Mouse (Mus musculus): ENCODE measurements around the gene Foxp4. TPM values are rescaled to one million over a fixed set of nuclear protein-coding genes. Genes with fewer than 3 reads are reported as not detected.

The Foxp4 gene
- 13.2 and 13.8 TPM in 2 replicates for polyA plus RNA-seq (2015; fragmentation: Nextera tagmentation; extraction: Ambion mirVana)

DNA sequence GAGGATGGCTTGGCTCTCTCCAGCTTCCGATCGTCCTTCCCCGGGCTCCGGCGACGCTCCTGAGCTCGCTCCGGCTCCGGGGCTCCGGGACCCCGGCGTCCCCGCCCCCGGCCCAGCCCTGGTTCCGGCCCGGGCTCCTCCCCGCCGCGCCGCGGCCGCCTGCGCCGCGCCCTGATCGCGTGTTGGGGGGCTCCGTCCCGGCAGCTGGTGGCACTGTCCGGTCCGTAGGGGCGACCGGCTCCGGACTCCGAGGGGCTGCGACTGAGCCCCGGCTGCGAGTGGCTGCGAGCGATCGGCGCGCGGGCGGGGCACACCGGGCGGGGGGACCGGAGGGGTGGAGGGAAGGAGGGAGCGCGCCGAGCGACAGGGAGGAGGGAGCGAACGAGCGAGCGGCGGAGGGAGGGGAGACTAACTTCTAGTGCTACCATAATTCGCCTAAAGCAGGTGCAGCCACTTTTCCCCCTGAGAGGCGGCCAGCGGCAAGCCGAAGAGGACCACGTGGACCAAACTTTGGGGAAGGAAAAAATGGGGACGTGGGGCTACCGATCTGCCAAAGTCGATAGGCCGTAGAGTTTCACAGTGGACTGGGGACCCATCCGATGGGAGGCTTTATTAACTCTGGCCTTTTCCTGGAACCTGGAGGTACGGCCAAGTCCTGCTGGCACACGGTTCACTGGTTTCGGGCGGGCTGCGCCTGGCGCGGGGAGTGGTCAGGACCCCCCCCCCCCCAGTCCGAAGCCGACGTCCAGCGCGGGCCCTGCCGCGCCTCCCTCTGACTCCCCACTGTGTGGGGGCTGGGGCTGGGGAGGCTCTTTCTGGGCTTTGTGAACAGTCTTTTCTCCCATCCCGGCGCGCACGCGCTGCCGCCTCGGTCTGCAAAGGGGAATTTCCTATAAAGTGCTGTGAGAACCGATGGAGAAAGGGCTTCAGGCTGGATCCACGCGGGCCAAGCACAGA is at the start of gene Foxp4:
Gene Foxp4 (minus strand): TSS at position 263 of the 957 bp plus-strand sequence.

DNA sequence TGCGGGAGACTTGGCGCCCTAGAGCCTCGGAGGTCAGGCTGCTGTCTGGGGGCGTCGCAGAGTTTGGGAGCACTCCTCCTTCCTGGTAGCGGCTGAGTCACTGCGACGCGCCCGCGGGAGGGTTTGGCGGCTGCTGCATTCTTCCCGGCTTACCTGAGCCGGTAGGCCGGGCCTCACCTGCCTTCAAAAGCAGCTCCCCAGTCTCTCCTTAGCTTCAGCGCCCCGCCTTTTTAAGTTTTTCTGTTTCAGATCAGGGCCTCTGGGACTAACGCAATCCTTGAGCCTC is 90.0 kb downstream of the Foxp4 start, which contains the start of gene Mdfi:
Gene Mdfi (minus strand): TSS at position 210 of the 286 bp plus-strand sequence.

Other genes starting within 250 kb of the Foxp4 start
- gene Tomm6, start 236.3 kb downstream of the Foxp4 start, polyA plus RNA-seq (2015; fragmentation: Nextera tagmentation; extraction: Ambion mirVana), result 339 and 401 TPM in 2 replicates
- 4.7 and 6.4 TPM in 2 replicates for gene Frs3, start 235.6 kb downstream of the Foxp4 start, polyA plus RNA-seq (2015; fragmentation: Nextera tagmentation; extraction: Ambion mirVana)
- 0.15 and 0.39 TPM in 2 replicates for gene Gm21981, start 230.2 kb downstream of the Foxp4 start, polyA plus RNA-seq (2015; fragmentation: Nextera tagmentation; extraction: Ambion mirVana)
- 0.80 and 1.2 TPM in 2 replicates for gene Prickle4, start 229.9 kb downstream of the Foxp4 start, polyA plus RNA-seq (2015; fragmentation: Nextera tagmentation; extraction: Ambion mirVana)
- 0.11 and 2.2 TPM in 2 replicates for gene Pgc, start 197.8 kb downstream of the Foxp4 start, polyA plus RNA-seq (2015; fragmentation: Nextera tagmentation; extraction: Ambion mirVana)
- gene Tfeb, start 187.6 kb downstream of the Foxp4 start, polyA plus RNA-seq (2015; fragmentation: Nextera tagmentation; extraction: Ambion mirVana), result 6.0 and 11.5 TPM in 2 replicates
- gene Mdfi, start 90.0 kb downstream of the Foxp4 start, polyA plus RNA-seq (2015; fragmentation: Nextera tagmentation; extraction: Ambion mirVana), result 5.5 and 5.7 TPM in 2 replicates
- gene 1700122O11Rik, start 113.6 kb upstream of the Foxp4 start, polyA plus RNA-seq (2015; fragmentation: Nextera tagmentation; extraction: Ambion mirVana), result not detected in 2 replicates
- not detected in 2 replicates for gene 1700067P10Rik, start 164.7 kb upstream of the Foxp4 start, polyA plus RNA-seq (2015; fragmentation: Nextera tagmentation; extraction: Ambion mirVana)
- 0.09 and 0.11 TPM in 2 replicates for gene 9830107B12Rik, start 221.6 kb upstream of the Foxp4 start, polyA plus RNA-seq (2015; fragmentation: Nextera tagmentation; extraction: Ambion mirVana)
- gene A530064D06Rik, start 242.6 kb upstream of the Foxp4 start, polyA plus RNA-seq (2015; fragmentation: Nextera tagmentation; extraction: Ambion mirVana), result 0.72 and 1.1 TPM in 2 replicates

Data from adrenal gland, postnatal 0 days (tissue).